Mouse (Mus musculus) brain, embryonic 14.5 days (tissue): ENCODE measurements at regions not wholly inside any gene's neighbourhood (a gene's known extent, or its start where the extent isn't known, plus 50 kb on each side); places are given as distances from the start of the nearest gene placed in this dataset.

Experiments
- DNase-seq: peaks from one replicate; pipeline ENCODE4 v3.0.0-alpha.2; 2011; ENCODE audit warnings: low read depth
- CTCF ChIP-seq: fragments of 200-500 bp; IDR thresholded peaks from 2 replicates; pipeline ENCODE4 v1.5.1; 2012; ENCODE audit warnings: inconsistent platforms, mild to moderate bottlenecking, moderate library complexity, borderline replicate concordance; ENCODE audit not compliant: insufficient read depth, insufficient read length; ENCODE audit errors: extremely low read depth
- POLR2A ChIP-seq: fragments of 200-500 bp; IDR thresholded peaks from 2 replicates; pipeline ENCODE4 v1.6.1; 2012; ENCODE audit warnings: mild to moderate bottlenecking, inconsistent platforms, borderline replicate concordance; ENCODE audit not compliant: poor library complexity, insufficient read depth, insufficient read length, severe bottlenecking; ENCODE audit errors: extremely low read depth

DNA sequence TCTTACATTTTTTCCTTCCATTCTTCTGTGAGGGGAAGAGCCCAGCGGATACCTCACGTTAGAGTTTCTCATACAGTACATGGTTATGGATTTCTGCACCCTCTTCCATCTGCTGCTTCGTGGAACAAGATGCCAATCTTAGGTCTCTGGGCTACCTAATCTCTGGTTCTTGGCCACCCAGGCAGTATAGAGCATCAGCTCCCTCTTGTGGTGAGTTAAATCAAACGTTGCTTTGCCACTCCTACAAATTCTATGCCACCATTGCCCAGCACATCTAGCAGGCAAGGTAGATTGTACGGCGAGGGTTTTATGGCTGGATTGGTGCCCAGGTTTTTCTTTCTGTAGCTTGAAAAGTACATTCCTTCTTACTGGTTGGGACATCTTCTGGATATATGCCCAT lies 889.7 kb upstream of the Slc10a2 start:
- TF ChIP-seq POLR2A (no peak), CTCF (peak; percentile 11; the same call in 1 of the 2 replicates)
- peak; percentile 19 for DNase-seq

DNA sequence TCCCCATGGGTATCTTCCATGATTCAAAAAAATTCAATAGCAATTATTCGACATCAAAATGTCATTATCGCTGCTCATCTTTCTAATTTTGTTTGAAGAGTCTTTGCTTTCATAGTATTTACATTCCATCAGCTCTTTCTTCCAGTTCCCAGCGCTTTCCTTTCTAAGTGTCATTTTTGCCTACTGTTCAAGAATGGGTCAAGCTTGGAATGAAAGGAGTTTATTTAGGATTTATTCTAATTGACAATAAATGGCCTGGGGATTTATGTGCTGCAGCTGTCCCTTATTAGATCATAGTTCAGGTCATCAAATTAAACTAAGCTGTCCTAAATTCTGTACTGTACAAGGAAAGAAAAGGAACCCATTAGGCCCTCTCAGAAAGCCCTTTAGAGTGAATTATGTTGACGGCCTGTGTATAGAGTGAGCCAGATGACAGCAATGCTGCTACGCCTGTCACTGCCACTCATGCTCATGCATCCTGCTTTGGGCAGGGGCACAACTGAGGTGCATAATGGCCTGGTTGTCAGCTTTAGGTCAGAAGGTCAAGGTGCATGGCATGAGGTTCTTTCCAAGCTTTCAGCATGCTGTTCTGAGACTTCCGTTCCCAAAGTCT lies 860.4 kb upstream of the Slc10a2 start:
- TF ChIP-seq POLR2A: no peak
- no peak for TF ChIP-seq CTCF

DNA sequence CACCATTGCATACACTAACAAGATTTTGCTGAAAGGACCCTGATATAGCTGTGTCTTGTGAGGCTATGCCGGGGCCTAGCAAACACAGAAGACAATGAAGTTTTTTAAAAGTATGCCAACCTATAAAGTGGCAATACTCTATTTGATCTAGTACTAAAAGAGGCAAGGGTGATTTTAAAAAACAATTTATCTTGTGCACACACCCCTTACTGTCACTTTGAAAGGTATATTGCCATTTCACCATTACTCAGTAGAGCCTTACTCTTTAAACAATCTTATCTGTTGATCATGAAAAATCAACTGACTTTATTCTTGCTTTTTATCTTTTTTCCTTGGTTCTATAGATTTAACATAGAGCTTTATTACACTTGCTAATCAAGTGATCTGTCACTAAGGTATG lies 859.1 kb upstream of the Slc10a2 start:
- DNase-seq: no peak
- TF ChIP-seq POLR2A: no peak

More for the DNA sequence above, 860.4 kb upstream of the Slc10a2 start:
- peak; percentile 44 for DNase-seq

DNA sequence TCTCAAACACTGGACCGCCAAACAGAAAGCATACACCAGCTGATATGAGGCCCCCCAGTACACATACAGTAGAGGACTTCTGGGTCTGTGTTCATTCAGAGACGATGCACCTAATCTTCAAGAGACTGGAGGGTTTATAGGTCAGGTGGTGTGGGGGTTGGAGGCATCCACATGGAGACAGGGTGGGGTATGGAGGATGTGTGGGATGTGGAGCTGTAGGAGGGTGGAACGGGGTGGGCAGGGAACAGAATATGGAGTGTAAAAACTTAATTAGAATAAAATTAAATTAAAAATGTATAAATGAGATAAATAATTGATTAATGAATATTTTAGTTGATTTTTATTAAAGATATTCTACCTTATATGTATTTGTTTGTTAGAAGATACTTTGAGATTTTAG lies 832.9 kb upstream of the Slc10a2 start:
- TF ChIP-seq POLR2A (no peak), CTCF (no peak)
- no peak for DNase-seq

DNA sequence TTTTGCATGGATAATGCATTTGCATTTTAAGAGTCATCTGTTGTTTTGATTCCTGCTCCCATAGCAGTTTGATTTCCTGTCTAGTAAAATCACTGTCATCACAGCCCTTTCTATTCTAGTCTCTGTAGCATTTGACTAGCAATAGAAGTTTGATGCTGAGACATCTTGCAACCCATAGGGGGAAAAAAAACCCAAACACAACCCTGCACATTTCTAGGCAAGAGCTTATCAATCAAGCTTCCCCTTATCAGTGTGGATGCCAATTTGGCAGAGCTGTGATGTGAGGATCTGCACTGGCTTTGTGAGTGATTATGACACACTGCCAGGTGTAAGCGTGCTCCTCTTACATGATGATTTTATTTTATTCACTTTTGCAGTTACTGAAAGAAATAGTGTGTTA lies 813.0 kb upstream of the Slc10a2 start:
- peak; percentile 91 for DNase-seq
- TF ChIP-seq CTCF (no peak), POLR2A (no peak)
